Mouse (Mus musculus) heart, postnatal 25 days (tissue): ENCODE results near the gene Itpkc. TPM values are rescaled to one million over a fixed set of nuclear protein-coding genes. Genes with fewer than 3 reads are reported as not detected.
"Not testable (repeated sequence)": the region's sequence is repeated elsewhere in the genome, so short reads cannot be mapped to it uniquely, and the experiment has no call there.

Experiments
- DNase-seq: peaks from one replicate; pipeline ENCODE4 v3.0.0; 2022; ENCODE audit warnings: low spot score
- intact Hi-C: fragments of 180-260 bp; cut with DNase I; formaldehyde crosslinking; loops from one replicate; pipeline ENCODE4 v1.15.1; 2025
- total RNA-seq, 2 experiments: library from RNA; stranded (reverse); gene quantifications; 2 replicates each; pipeline ENCODE4 v1.2.3; 2021

The Itpkc gene
- total RNA-seq = 1 to 10 TPM; 4.4 to 4.7 TPM

DNA sequence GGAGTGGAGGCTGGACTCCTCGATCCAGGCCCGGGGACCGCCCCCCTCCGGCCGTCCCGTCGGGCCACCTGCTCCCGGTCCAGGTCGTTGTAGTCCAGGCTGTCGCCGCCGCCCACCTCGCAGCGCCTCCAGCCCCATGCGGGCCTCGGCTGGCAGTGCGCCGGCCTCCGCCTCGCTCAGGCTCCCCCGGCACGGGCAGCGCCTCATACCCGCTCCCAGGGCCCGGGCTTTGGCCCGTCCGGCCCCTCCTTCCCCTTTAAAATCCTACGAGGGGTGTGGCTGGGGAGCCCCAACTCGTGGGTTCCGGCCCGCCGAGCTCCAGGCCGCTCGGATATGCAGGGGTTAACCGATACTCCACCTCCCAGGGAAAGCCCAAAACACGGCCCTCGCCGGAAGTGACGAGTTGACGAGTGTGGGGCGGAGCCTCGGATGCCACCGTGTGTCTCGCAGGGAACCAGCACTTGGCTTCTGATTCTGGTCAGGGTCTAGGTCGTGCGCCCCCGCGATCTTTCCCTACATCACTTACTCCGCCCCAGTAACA is at the start of gene Itpkc:
Gene Itpkc, minus strand, starts transcription at position 381 of the 541 bp plus-strand sequence.
- intact Hi-C loops = no loop called here
- DNase-seq = peak; percentile 88

DNA sequence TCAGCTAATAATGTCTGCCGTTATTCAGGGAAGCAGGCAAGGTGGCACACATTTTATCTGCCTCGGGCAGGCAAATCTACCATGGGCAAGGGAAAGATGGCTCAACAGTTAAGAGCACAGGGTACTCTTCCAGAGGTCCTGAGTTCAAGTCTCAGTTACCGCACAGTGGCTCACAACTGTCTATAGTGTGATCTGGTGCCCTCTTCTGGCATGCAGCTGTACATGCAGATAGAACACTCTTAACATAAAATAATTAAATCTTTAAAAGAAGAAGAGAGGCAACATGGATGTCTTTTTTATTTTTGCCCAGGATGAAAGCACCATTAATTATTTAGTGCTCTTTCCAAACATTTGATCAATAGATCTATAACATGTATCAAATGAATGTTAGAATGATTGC is 48.7 kb upstream of the Itpkc start:
- no peak for DNase-seq
- intact Hi-C loops = loop anchor here (5.0 kb wide), 1 partner anchor 120 kb away; no protein-coding TSS in a partner anchor

DNA sequence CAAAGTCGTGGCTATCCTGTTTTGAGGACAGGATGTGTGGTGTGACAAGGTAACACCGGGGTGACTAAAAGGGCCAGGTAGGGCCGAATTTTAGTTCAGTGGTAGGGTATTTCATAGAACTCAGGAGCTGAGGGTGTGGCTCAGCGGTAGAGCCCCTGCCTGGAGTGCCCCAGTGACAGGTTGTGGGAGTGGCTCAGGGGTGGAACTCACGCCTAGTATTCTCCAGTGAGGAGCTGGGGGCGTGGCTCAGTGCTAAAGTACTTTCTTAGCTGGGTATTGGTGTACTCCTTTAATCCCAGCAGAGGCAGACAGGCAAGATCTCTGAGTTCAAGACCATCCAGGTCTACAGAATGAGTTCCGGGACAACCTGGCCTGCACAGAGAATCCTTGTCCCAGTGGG is 47.6 kb upstream of the Itpkc start:
- intact Hi-C loops = loop anchor here (5.0 kb wide), 1 partner anchor 119 kb away; no protein-coding TSS in a partner anchor
- DNase-seq = no peak

DNA sequence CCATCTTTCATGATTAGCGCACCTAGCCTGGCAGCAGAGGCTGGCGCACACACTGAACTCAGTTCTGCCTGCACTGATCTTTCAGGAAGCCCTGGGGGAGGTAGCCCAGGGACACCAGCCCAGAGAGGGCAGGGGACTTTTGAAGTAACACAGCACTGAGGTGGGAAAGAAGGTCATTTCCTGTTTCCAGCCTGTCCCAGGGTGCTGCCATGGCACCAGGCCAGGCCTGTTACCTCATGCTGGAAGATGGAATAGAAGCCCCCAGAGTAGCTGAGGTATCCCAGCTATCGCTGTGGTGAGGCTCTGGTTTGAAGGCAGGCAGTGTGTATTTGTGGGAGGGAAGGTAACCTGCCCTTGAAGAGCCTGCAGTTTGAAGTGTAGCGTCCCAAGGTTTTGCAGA is 46.5 kb upstream of the Itpkc start:
- DNase-seq = no peak
- intact Hi-C loops = loop anchor here (5.0 kb wide), 1 partner anchor 118 kb away; no protein-coding TSS in a partner anchor

DNA sequence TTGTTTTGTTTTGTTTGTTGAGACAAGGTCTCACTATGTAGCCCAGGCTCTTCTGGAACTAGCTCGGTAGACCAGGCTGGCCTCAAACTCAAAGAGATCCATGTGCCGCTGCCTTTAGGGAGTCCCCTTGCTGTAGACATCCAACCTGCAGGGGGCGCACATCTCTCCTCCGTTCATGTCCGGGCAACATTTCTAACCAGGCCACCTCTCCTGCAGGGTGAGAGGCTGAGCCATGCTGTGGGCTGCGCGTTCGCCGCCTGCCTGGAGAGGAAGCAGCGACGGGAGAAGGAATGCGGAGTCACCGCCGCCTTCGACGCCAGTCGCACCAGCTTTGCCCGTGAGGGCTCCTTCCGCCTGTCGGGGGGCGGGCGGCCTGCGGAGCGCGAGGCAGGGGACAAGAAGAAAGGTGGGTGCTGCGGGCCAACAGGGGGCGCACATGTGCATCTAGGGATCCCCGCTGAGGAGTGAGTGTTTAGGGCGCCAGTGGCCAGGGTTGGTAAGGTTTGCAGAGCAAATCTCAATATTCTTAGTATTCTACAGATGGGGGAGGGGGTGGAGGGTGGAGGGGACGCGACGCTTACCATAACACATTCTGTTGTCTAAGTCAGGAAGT is 45.4 kb upstream of the Itpkc start:
- DNase-seq = no peak
- intact Hi-C loops = no loop called here

DNA sequence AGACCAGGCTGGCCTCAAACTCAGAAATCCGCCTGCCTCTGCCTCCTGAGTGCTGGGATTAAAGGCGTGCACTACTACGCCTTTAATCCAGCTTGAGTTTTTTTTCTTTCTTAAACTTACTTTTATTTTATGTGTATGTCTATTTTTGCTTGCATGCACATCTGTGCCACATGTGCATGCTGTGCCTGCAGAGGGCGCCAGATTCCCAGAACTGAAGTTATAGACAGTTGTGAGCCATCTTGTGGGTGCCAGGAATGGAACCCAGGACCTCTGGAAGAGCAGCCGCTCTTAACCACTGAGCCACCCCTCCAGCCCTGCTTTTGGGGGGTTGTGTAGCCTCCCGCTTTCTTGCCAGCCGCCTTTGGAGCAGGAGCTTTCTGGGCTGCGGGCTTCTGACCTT is 43.0 kb upstream of the Itpkc start:
- DNase-seq = no peak
- intact Hi-C loops = no loop called here

DNA sequence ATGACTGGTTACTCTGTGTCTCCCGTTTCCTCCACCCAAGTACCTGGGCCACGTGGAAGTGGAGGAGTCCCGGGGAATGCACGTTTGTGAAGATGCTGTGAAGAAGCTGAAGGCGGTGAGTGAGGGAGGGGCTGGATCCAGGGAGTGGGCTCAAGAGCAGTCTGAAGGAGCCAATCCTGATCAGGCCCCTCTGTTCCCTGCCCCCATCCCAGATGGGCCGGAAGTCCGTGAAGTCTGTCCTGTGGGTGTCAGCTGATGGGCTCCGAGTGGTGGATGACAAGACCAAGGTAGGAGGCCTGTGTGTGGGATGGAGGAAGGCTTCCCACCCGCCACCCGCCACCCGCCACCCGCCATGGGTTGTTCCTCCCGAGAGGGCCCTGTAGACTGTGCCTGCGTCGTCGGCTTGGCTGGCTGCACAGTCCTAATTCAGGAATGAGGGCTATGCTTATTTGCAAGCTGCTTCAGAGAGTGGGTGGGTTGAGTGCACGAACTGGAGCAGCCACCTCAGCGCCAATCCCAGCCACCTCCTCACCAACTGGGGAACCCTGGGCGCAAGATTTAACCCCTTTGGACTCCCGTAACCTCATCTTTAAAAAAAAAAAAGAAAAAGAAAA is 38.2 kb upstream of the Itpkc start:
- intact Hi-C loops = no loop called here
- no peak for DNase-seq

DNA sequence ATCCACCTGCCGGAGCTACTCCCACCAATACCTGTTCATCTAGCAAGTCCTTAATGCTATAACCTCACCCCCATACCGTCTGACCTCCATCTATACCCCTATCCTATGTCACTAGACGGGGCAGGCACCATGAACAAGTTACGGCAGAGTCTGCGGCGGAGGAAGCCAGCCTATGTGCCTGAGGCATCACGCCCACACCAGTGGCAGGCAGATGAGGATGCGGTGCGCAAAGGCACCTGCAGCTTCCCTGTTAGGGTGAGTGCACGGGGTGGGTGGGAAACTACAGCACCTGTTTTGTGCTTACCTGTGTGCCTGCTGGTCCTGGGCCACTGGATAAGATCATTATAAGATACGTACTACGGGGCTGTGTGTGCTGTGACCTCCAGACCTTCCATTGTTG is 36.3 kb upstream of the Itpkc start:
- intact Hi-C loops = no loop called here
- no peak for DNase-seq

DNA sequence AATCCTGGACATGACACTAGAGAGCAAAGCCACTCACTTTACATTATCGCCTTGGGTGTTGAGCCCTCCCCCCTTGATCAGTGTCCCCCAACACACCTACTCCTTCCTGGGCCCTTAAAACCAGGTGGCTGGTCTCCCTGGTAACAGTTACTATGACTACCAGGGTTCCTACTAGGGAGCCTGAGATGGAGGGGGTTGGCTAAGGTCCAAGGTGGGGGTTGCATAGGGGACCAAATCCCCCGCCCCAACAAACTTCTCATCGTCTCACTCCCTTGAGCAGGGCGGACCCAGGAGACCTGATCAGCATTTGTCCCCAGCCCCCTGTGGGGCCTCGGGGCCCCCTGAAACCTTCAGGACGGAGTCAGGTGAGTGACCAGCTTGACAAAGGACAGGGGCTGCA is 33.4 kb upstream of the Itpkc start:
- no peak for DNase-seq
- intact Hi-C loops = no loop called here

DNA sequence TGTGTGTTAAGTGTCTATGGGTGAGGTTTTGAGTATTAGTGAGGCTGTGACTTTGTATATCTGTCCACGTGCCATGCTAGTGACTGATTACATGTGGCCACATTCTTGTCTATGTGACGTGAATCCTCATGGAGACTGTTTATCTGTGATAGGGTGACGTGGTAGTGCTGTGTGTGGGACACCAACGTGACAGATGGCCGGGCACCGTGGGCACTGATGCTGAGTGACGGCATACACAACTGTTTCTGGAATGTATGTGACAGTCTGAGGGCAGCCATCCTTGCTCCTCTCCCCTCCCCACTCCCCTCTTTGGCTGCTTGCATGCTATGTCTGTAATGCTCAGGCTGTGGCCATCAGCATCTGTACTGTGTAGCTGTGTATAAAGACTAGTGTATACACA is 32.4 kb upstream of the Itpkc start:
- intact Hi-C loops = no loop called here
- no peak for DNase-seq

DNA sequence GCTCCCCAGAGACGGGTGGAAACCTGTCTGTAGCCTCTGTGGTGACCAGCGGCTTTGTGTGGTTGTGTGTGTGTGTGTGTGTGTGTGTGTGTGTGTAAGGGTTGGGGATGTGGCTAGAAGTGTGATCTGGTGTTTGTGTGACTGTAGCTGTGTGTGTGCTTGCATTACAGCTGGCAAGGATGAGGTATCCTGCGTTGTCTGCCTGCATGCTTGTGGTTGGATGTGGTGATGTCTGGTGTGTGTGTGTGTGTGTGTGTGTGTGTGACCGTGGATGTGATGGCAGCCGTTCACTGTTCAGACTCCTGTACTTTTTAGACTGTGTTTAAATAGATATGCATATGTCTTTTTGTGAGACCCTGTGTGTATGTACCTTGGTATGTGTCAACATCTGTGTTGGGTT is 31.3 kb upstream of the Itpkc start:
- intact Hi-C loops = no loop called here

DNA sequence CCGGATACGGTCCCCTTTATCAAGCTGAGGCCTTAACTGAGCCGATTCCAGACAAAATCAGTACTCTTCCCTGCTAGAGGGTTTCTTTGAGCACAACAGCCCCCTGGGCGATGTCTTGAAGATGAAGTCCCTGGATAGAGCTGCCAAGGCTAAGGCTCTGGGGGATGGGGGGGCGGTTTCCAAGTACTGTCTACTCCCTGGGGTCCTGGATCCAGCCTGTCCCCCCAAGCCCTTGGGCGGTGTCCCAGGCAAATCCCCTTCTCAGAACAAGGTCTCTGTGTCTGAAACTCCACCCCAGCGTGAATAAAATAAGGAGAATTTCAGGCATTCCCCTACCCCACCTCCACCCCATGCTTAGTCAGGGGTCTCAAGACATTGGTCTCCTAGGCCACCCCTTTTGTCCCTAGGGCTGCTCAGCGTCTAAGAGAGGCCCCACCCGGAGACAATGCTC is 30.8 kb upstream of the Itpkc start:
- DNase-seq = no peak
- intact Hi-C loops = no loop called here

More for the DNA sequence above, 31.3 kb upstream of the Itpkc start:
- no peak for DNase-seq

DNA sequence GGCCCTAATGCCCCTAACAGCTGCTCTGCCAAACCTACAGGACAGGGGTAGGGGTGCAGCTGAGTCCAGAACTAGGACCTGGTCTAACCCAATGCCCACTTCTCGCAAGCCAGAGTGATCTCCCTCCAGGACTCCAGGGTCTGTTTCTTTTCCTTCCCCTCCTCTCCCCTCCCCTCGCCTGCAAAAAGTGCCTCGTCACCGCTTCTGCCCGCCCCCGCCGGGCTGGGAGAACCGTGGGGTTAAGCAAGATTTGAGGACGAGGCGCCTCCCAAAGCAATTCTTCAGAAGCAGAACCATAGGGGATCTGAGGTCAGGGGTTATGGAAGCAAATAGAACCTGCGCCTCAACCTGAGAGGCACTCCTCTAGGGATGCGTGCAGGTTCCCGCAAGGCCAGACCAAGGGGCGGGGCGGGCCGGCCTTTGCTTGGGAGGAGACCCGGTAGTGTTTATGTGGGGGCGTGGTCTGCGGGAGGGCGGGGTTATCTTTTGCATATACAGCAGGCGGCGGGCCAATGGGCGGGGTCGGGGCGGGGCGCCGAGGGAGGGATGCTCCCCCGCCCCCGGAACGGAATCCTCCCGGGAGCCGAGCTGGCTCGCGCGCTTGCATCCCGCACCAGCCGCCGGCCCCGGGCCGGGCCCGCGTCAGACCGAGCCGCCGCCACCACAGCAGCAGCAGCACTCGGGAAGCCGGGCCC is 29.9 kb upstream of the Itpkc start, which contains the start of gene Numbl:
Gene Numbl, plus strand, starts transcription at position 229 of the 695 bp plus-strand sequence.
- intact Hi-C loops = no loop called here
- DNase-seq = peak; percentile 87

DNA sequence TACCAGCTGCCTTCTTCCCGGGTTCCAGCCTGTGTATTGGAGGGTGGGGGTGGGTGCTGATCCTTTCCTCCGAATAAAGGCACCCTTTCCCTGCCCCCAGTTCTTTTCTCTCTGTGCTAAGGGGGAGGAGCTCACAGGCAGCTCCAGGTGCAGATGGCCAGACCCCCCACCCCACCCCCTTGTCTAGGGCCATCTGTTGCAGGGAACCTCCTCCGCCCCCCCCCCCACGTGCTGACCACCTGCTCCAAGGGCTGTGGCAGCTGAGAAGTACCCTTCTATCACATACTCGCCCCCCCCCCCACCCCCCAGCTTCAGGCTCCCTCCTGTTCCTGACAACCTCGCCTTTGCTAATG is 29.4 kb upstream of the Itpkc start:
- intact Hi-C loops = no loop called here
- no peak for DNase-seq

DNA sequence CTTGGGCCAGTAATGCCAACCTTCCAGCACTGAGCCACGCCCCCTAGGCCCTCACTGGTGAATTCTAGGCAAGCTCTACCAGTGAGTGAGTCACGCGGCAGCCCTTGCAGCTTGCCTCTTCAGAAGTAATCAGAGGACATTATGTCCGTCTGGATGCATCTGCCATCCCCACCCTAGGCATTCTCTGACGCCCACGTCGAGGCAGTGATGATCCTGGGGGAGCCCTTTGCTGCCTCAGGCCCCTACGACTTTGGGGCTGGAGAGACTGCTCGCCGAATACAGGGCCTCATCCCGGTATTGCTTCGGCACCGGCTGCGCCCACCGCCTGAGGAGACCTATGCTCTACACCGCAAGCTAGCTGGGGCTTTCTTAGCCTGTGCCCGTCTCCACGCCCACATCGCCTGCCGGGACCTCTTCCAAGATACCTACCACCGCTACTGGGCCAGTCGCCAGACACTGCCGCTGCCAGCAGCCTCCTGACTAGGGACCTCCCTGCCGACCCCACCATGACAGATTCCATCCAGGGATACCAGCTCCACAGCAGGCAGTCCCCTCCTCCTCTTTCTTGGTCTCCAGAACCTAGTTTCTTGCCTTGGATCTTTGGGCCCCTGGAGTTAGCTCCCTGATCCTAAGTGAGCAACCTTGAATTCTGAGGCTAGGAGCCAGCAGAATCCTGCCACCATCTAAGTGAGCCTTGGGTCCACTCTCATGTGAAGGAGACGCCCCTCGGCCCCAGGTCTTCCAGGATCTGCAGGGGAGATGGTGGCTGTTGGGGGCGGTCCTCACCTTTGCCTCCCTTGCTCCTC is 28.8 kb upstream of the Itpkc start:
- DNase-seq = no peak
- intact Hi-C loops = no loop called here

DNA sequence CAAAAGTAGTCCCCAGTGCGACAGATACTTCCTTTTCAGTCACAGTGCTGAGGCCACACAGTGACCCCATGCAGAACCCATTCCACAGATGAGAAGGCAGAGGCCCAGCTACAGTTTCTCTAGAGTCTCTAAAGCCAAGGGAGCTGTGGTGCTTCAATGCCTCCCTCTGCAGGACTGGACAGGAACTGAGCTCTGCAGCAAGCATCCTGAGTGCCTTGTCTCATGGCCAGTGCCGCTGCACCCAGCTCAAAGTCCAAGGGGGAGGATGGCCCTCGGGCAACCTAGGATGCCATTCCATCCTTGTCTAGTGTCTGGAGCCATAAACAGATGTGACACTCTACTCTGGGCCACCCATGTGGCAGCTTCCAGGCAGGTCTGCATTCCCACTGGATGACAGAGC is 27.3 kb upstream of the Itpkc start:
- intact Hi-C loops = no loop called here
- no peak for DNase-seq

DNA sequence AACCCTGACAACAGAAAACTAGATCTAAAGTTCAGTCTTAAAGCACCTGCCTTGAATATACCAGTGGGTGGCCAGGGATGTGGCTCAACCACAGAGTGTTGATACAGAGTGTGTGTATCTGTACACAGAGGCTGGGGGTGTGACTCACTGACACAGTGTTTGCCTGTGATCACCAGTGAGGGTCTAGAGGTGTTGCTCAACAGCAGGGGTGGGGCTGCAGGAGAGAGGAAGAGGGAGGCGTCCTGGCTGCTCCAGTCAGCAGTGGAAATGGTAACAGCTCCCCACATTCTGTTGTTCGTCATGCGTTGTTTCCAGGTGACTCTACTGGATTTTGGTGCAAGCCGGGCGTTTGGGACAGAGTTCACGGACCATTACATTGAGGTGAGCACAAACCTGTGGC is 23.5 kb upstream of the Itpkc start:
- DNase-seq = no peak
- intact Hi-C loops = no loop called here

DNA sequence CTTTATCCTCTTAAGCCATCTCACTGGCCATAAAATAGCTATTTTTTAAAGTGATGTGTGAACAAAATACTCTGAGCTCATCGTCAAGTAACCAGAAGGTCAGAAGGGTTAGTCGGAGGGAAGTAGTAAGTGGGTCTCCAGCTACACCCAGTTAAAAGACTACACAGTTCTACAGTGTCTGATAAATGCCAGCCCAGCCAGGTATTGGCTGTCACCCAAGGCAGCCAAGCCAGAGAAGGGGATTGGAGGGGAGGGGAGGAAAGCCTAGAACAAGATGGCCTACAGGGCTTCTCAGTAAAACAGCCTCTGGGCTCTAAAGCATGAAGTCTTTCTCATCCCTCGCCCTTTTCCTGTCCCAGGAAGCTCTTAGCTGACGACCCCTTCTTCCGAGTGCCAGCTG is 21.5 kb upstream of the Itpkc start:
- DNase-seq = no peak
- intact Hi-C loops = no loop called here

DNA sequence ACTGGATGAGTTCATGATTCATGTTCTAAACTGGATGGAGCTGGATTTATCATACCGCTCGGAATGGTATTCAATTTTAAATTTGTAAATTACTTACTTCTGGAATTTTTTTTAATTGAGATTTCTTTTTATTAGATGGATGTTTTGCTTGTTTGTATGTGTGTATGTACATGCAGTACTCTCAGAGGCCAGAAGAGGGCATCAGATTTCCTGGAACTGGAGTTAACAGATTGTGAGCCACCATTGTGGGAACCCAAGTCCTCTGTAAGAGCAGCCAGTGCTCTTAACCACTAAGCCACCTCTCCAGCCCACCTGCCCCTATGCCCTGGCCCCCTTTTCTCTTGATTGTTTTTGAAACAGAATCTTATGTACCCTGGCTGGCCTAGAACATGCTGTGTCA is 20.7 kb upstream of the Itpkc start:
- intact Hi-C loops = no loop called here
- DNase-seq = no peak

DNA sequence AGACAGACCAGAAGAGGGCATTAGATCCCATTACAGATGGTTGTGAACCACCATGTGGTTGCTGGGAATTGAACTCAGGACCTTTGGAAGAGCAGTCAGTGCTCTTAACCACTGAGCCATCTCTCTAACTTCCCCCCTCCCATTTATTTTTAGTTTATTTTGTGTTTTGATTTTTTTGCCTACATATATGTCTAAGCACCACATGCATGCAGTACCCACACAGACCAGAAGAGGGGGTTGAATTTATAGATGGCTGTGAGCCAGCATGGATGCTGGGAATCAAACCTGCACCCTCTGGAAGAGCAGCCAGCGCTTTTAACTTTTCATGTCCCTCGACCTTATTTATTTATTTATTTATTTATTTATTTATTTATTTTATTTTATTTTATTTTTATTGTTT is 15.6 kb upstream of the Itpkc start:
- intact Hi-C loops = not testable (repeated sequence)

More for the DNA sequence above, 15.6 kb upstream of the Itpkc start:
- DNase-seq = not testable (repeated sequence)
